Mouse (Mus musculus) Muller cell, postnatal 12 days (primary cell): ENCODE results near the gene Nod1.

Experiments used
- DNase-seq: peaks from one replicate; pipeline ENCODE4 v3.0.0-alpha.2; 2015; ENCODE audit errors: inconsistent ontology term

The Nod1 gene

GRCm38 (mm10) chr6:54941149-54941548 is 31.3 kb downstream of the Nod1 start:
- no peak for DNase-seq

GRCm38 (mm10) chr6:54940126-54940525 is 32.3 kb downstream of the Nod1 start:
- no peak for DNase-seq

GRCm38 (mm10) chr6:54939631-54940030 is 32.8 kb downstream of the Nod1 start:
- no peak for DNase-seq

- no peak for DNase-seq
Observed at GRCm38 (mm10) chr6:54936496-54936895, 35.9 kb downstream of the Nod1 start.

GRCm38 (mm10) chr6:54934930-54935329 is 37.5 kb downstream of the Nod1 start:
- DNase-seq, result no peak

- DNase-seq, result no peak
Observed at GRCm38 (mm10) chr6:54934313-54934712, 38.1 kb downstream of the Nod1 start.

GRCm38 (mm10) chr6:54933866-54934265 is 38.5 kb downstream of the Nod1 start:
- no peak for DNase-seq

- no peak for DNase-seq
Observed at GRCm38 (mm10) chr6:54933216-54933615, 39.2 kb downstream of the Nod1 start.

GRCm38 (mm10) chr6:54932526-54932925 is 39.9 kb downstream of the Nod1 start:
- no peak for DNase-seq

- DNase-seq, result no peak
Observed at GRCm38 (mm10) chr6:54931641-54932040, 40.8 kb downstream of the Nod1 start.

- no peak for DNase-seq
Observed at GRCm38 (mm10) chr6:54927946-54928345, 44.5 kb downstream of the Nod1 start.

- DNase-seq, result no peak
Observed at GRCm38 (mm10) chr6:54926899-54927298, 45.5 kb downstream of the Nod1 start.

- no peak for DNase-seq
Observed at GRCm38 (mm10) chr6:54925736-54926440, 46.5 kb downstream of the Nod1 start.

- DNase-seq, result no peak
Observed at GRCm38 (mm10) chr6:54924538-54924937, 47.9 kb downstream of the Nod1 start.

GRCm38 (mm10) chr6:54918521-54918920 is 53.9 kb downstream of the Nod1 start:
- no peak for DNase-seq

GRCm38 (mm10) chr6:54917523-54917922 is 54.9 kb downstream of the Nod1 start:
- peak; percentile 23 for DNase-seq

- no peak for DNase-seq
Observed at GRCm38 (mm10) chr6:54916941-54917340, 55.5 kb downstream of the Nod1 start.

GRCm38 (mm10) chr6:54916163-54916562 is 56.2 kb downstream of the Nod1 start:
- no peak for DNase-seq

GRCm38 (mm10) chr6:54914977-54915376 is 57.4 kb downstream of the Nod1 start:
- DNase-seq, result no peak

- no peak for DNase-seq
Observed at GRCm38 (mm10) chr6:54906053-54907040, 66.1 kb downstream of the Nod1 start.

- DNase-seq, result no peak
Observed at GRCm38 (mm10) chr6:54902547-54902946, 69.9 kb downstream of the Nod1 start.

GRCm38 (mm10) chr6:54900256-54900655 is 72.2 kb downstream of the Nod1 start:
- no peak for DNase-seq

- DNase-seq, result no peak
Observed at GRCm38 (mm10) chr6:54891384-54891783, 81.0 kb downstream of the Nod1 start.
